Mouse (Mus musculus) embryonic facial prominence, embryonic 11.5 days (tissue): Measurements from ENCODE around the gene Tmem131. TPM values are rescaled to one million over a fixed set of nuclear protein-coding genes. Genes with fewer than 3 reads are reported as not detected.

Experiments
- ATAC-seq: fragments of 200-750 bp; cut with Nextera tagmentation; replicated peaks from 2 replicates; pipeline ENCODE4 v1.8.0; 2017; ENCODE audit warnings: low read depth; ENCODE audit not compliant: insufficient number of reproducible peaks, low FRiP score, low TSS enrichment
- DNase-seq: peaks from one replicate; pipeline ENCODE4 v3.0.0-alpha.2; 2015; ENCODE audit warnings: low spot score
- H3K27ac ChIP-seq: fragments of 300-500 bp; sonication (generic); replicated peaks from 2 replicates; pipeline ENCODE4 v1.5.1; 2014; ENCODE audit warnings: mild to moderate bottlenecking, low read depth, low read length, control low read depth
- H3K27me3 ChIP-seq: fragments of 300-500 bp; sonication (generic); 2 replicates; pipeline ENCODE4 v1.6.1; 2014; ENCODE audit warnings: mild to moderate bottlenecking, low read length, moderate library complexity, mixed read lengths; ENCODE audit not compliant: control insufficient read depth, insufficient read depth
- H3K36me3 ChIP-seq: fragments of 300-500 bp; sonication (generic); replicated peaks from 2 replicates; pipeline ENCODE4 v1.6.1; 2014; ENCODE audit warnings: low read depth, mild to moderate bottlenecking, low read length, moderate library complexity, mixed read lengths; ENCODE audit not compliant: control insufficient read depth, insufficient read depth
- H3K4me1 ChIP-seq: fragments of 300-500 bp; sonication (generic); 2 replicates; pipeline ENCODE4 v1.6.1; 2014; ENCODE audit warnings: low read length, mixed read lengths; ENCODE audit not compliant: control insufficient read depth, insufficient read depth
- H3K4me2 ChIP-seq: fragments of 300-500 bp; sonication (generic); 2 replicates; pipeline ENCODE4 v1.6.1; 2014; ENCODE audit warnings: low read depth, mild to moderate bottlenecking, control low read depth, low read length, moderate library complexity
- H3K4me3 ChIP-seq: fragments of 300-500 bp; sonication (generic); 2 replicates; pipeline ENCODE4 v1.5.1; 2014; ENCODE audit warnings: low read depth, low read length, control low read depth
- H3K9ac ChIP-seq: fragments of 300-500 bp; sonication (generic); replicated peaks from 2 replicates; pipeline ENCODE4 v1.6.1; 2014; ENCODE audit warnings: mild to moderate bottlenecking, control low read depth, low read length
- H3K9me3 ChIP-seq: fragments of 300-500 bp; sonication (generic); replicated peaks from 2 replicates; pipeline ENCODE4 v1.6.1; 2016; ENCODE audit warnings: mild to moderate bottlenecking, low read length, inconsistent platforms, mixed read lengths; ENCODE audit not compliant: control insufficient read depth
- WGBS: fragments of 180-500 bp; shearing (Covaris S2); extraction: QIAGEN DNeasy Blood & Tissue Kit; methylation state at CpG from one replicate; pipeline ENCODE4 v1.1.7; 2014; 5-methylcytosine and 5-hydroxymethylcytosine counted together
- polyA plus RNA-seq: library from polyadenylated mRNA; unstranded; fragments of >200 nt; fragmentation: Nextera tagmentation; extraction: Ambion mirVana; gene quantifications from 2 replicates; pipeline ENCODE4 v1.2.1, GENCODE M21; 2014

Tmem131 gene
- polyA plus RNA-seq, 1 experiment from 2014 or later = 18.9 TPM

DNA sequence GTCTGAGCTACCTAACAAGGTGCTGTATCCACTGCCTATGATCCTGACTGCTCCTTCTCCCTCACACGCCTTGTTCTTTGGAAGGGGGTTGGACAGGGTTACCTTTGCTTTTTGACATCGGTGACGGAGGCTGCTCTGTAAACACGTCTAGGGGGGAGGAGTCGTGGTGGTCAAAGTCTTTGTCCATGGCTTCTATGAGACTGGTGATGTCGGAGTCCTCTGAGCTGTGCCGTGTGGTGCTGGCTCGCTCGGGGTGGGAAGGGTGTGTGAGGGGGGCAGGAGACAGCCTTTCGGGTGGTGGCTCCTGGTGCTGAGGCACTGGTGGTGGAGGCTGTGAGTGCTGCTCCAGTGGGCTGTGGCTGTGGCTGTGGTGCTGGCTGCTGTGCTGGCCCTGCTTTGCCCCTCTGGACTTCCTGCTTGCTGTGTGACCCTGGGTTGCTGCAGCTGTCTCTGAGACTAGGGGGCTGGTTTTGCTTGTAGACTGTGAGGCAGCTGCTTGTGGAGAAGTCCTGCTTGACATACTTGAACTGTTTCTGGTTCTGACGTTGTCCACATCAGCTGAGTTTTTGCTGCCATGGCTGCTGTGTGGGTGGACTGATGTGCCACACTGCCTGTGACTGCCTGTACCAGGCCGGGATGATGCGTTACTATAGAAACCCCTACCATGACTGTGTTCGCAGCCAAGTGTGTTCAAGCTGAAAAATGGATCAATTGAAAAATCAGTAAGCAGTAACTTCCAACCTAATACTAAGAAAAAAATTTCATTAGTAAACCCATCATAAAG, 135.5 kb downstream of the Tmem131 start:
- ATAC-seq (no peak), DNase-seq (no peak)
- Histone ChIP-seq H3K4me1 (no peaks in the 10 kb centered on the region), H3K27me3 (no peaks in the 10 kb centered on the region), H3K4me3 (no peak overlapping the region), H3K9ac (no peak overlapping the region), H3K36me3 (peaks cover 7% of the 10 kb centered on the region), H3K4me2 (no peak overlapping the region), H3K27ac (no peak overlapping the region), H3K9me3 (no peaks in the 10 kb centered on the region)
- WGBS = 94% methylated on average over 14 of the region's 14 CpGs

DNA sequence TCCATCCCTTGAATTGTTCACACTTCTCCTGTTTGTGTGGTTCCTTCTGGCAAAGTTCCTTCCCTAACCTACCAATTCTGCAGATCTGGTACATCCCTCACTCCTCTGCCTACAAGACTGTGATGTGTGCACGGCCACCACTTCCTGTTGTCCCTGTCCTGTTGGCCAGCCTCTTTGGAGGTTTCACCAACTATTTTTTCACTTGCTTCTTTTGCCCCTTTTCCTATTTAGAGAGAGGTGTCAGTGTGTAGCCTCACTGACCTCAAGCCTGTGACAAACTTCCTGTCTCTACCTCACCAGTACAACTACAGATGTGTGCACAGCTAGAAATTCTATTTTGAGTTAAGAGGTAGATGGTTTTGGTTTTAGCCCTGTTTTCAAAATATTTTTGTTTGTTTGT, 136.4 kb downstream of the Tmem131 start:
- Histone ChIP-seq H3K27me3 (no peaks in the 10 kb centered on the region), H3K4me3 (no peak overlapping the region), H3K4me2 (no peak overlapping the region), H3K27ac (no peak overlapping the region), H3K36me3 (peaks cover 7% of the 10 kb centered on the region), H3K9me3 (no peaks in the 10 kb centered on the region), H3K4me1 (no peaks in the 10 kb centered on the region), H3K9ac (no peak overlapping the region)
- ATAC-seq = no peak
- 74% methylated on average over 1 of the region's 1 CpGs for WGBS
- DNase-seq = no peak

- WGBS = 94% methylated on average over 7 of the region's 7 CpGs
- Histone ChIP-seq H3K9me3 (no peaks in the 10 kb centered on the region), H3K4me1 (no peaks in the 10 kb centered on the region)
Observed at GRCm38 (mm10) chr1:36806181-36806905, 137.1 kb downstream of the Tmem131 start.

GRCm38 (mm10) chr1:36804833-36805232, 138.6 kb downstream of the Tmem131 start:
- no peak overlapping the region for H3K4me3 ChIP-seq
- no peaks in the 10 kb centered on the region for H3K4me1 ChIP-seq
- H3K4me2 ChIP-seq = no peak overlapping the region
- ATAC-seq = no peak
- H3K9me3 ChIP-seq = no peaks in the 10 kb centered on the region
- DNase-seq = no peak
- H3K9ac ChIP-seq = no peak overlapping the region
- H3K27me3 ChIP-seq = no peaks in the 10 kb centered on the region
- H3K36me3 ChIP-seq = peaks cover 10% of the 10 kb centered on the region
- WGBS = 94% methylated on average over 4 of the region's 4 CpGs
- H3K27ac ChIP-seq = no peak overlapping the region

More at GRCm38 (mm10) chr1:36806181-36806905, 137.1 kb downstream of the Tmem131 start:
- no peak overlapping the region for H3K27ac ChIP-seq
- H3K9ac ChIP-seq = no peak overlapping the region
- no peaks in the 10 kb centered on the region for H3K27me3 ChIP-seq
- ATAC-seq (no peak), DNase-seq (no peak)
- H3K36me3 ChIP-seq = peaks cover 8% of the 10 kb centered on the region
- no peak overlapping the region for H3K4me3 ChIP-seq
- no peak overlapping the region for H3K4me2 ChIP-seq

DNA sequence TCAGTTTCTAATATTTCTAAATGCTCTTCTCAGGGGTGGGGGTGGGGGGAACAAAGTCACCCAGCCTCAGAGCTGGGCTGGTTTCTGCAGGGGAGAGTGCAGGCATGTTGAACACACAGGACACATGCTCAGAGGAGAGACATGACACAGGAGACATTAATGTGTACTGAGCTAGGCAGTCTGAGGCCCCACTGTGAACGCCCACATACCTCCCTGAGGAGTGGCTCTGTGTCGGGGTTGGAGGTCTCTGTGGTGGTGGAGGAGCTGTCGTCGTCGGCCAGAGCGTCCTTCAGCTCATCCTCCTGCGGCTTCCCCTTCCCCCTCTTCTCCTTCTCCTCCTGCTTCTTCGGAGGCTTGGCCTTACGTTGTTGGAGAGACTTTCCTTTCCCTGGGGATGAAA, 139.2 kb downstream of the Tmem131 start:
- Histone ChIP-seq H3K4me1 (no peaks in the 10 kb centered on the region), H3K4me3 (no peak overlapping the region), H3K9ac (no peak overlapping the region), H3K4me2 (no peak overlapping the region), H3K9me3 (no peaks in the 10 kb centered on the region), H3K36me3 (peaks cover 10% of the 10 kb centered on the region), H3K27ac (no peak overlapping the region), H3K27me3 (no peaks in the 10 kb centered on the region)
- ATAC-seq (no peak), DNase-seq (no peak)
- WGBS = 84% methylated on average over 9 of the region's 9 CpGs

DNA sequence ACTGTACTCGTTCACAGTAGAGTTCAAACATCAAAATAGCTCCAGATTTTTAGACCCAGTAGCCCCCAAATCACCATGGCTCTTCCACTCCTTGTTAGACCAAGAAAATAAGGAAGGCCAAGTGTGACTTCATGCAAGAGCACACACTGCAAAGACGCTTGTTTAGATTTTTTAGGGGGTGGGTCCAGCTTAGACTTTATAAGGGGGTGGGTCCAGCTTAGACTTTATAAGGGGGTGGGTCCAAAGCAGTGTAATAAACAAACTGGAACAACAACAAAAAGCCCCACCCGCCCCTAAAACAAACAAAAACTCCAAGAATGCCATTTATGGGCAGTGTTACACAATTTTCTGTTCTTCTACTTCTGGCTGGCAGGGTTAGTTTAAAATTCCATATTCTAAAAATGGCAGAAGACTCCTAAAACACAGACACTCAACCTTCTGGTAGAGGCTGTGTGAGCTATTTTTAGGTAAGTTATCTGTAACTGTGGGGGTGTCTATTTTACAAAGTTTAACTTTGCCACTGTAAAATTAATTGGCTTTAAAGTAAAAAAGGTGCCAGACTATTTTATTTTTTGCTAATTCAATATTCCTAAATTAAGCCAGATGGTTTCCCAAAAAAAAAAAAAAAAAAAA, 143.0 kb downstream of the Tmem131 start:
- Histone ChIP-seq H3K36me3 (peaks cover 13% of the 10 kb centered on the region), H3K4me3 (no peak overlapping the region), H3K4me2 (no peak overlapping the region), H3K4me1 (no peaks in the 10 kb centered on the region), H3K27me3 (no peaks in the 10 kb centered on the region), H3K9me3 (no peaks in the 10 kb centered on the region), H3K27ac (no peak overlapping the region), H3K9ac (no peak overlapping the region)
- no peak for ATAC-seq
- WGBS = 91% methylated on average over 3 of the region's 3 CpGs
- no peak for DNase-seq

GRCm38 (mm10) chr1:36797481-36797880, 146.0 kb downstream of the Tmem131 start:
- WGBS = 86% methylated on average over 10 of the region's 10 CpGs
- no peak for ATAC-seq
- peaks cover 19% of the 10 kb centered on the region for H3K36me3 ChIP-seq

DNA sequence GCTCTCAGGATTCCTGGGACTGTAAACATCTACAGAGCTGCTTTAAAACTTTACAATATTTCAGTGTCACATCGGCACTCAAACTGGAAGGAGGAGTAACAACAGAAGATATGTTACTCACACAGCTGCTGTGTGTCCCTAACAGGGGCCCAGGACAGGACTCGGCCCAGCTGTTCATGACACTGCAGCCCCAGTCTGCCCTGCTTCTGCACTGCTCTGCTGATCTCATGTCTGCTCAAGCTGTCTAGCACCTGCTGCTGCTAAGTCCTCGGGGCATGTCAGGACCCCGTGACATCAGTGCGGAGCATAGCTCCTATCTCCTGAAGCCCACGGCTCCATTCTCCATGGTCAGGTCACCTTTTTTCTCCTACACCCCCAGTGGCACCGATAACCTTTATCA, 146.8 kb downstream of the Tmem131 start:
- H3K9ac ChIP-seq = no peak overlapping the region
- WGBS = 82% methylated on average over 7 of the region's 7 CpGs

More at GRCm38 (mm10) chr1:36797481-36797880, 146.0 kb downstream of the Tmem131 start:
- DNase-seq = no peak
- Histone ChIP-seq H3K9me3 (no peaks in the 10 kb centered on the region), H3K27me3 (no peaks in the 10 kb centered on the region), H3K9ac (no peak overlapping the region), H3K4me2 (no peak overlapping the region), H3K4me3 (no peak overlapping the region), H3K27ac (no peak overlapping the region), H3K4me1 (no peaks in the 10 kb centered on the region)

More for the DNA sequence above, 146.8 kb downstream of the Tmem131 start:
- H3K4me1 ChIP-seq = no peaks in the 10 kb centered on the region
- H3K4me2 ChIP-seq = no peak overlapping the region
- no peak for ATAC-seq
- H3K36me3 ChIP-seq = peaks cover 19% of the 10 kb centered on the region
- H3K9me3 ChIP-seq = no peaks in the 10 kb centered on the region
- no peak overlapping the region for H3K27ac ChIP-seq
- no peaks in the 10 kb centered on the region for H3K27me3 ChIP-seq
- DNase-seq = no peak
- no peak overlapping the region for H3K4me3 ChIP-seq
